Mouse (Mus musculus) embryo, embryonic 9.5 days (tissue): ENCODE data around the gene Serpinf1.
"Not testable (repeated sequence)": the region's sequence is repeated elsewhere in the genome, so short reads cannot be mapped to it uniquely, and the experiment has no call there.

Experiments used
- DNase-seq: peaks from one replicate; pipeline ENCODE4 v3.0.0-alpha.2; 2017; ENCODE audit errors: extremely low spot score

Gene Serpinf1

GRCm38 (mm10) chr11:75422013-75422792 lies at the start of gene Serpinf1:
Serpinf1 (minus strand) TSS chr11:75422701.
- DNase-seq: peak; percentile 52

GRCm38 (mm10) chr11:75470675-75471074 lies 48.2 kb upstream of the Serpinf1 start:
- DNase-seq: no peak

- no peak for DNase-seq
These were observed 46.8 kb upstream of the Serpinf1 start for GRCm38 (mm10) chr11:75469261-75469660.

DNA sequence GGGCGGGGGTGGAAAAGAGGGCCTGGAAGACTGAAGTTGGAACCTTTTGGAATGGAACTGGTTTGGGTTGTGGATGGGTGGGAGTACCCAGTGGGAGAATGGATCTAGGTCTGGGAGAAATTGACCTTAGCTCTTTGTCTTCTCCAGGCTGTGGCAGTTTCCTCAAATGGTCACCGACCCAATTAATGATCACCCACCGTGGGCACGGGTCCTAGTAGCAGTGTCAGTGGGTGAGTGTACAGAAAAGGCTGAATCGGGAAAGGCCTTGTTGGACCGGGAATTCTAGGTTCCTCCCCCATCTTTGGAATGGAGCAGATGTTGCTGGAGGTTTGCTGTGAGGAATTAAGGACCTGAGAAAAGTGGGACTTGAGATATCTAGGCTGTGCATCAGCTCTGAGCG lies 45.9 kb upstream of the Serpinf1 start:
- no peak for DNase-seq

DNA sequence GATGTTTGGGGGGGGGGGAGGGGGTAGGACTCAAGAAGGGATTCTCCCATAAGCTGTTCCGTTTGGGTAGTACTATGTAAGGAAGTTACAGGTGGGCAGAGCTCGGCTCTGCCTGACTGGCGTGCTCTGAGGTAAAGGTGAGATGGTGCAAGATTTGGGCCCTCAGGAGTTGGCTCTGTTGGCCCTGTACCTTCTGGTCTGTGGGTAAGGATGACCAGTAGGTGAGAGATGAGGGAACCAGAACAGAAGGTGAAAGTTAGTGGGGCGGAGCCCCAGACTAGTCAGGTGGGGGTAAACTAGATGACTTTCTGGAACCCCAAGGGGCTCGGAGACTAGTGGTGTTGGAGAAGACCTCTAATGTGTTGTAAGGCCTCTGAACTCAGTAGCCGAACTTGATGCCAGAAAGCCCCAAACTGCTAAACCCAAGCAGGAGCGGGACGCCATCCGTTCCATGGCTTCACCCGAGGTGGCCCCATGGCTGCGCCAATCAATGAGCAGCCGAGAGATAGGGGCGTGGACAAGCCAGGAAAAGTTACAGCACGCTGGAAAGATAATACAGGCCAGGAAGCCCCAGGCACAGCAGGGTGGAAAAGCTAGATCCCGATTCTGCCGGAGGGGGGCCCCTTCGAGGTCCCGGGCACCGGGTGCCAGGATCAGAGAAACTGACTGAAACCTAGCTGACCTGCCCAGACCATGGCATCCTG lies 45.2 kb upstream of the Serpinf1 start:
- peak; percentile 70 for DNase-seq

DNA sequence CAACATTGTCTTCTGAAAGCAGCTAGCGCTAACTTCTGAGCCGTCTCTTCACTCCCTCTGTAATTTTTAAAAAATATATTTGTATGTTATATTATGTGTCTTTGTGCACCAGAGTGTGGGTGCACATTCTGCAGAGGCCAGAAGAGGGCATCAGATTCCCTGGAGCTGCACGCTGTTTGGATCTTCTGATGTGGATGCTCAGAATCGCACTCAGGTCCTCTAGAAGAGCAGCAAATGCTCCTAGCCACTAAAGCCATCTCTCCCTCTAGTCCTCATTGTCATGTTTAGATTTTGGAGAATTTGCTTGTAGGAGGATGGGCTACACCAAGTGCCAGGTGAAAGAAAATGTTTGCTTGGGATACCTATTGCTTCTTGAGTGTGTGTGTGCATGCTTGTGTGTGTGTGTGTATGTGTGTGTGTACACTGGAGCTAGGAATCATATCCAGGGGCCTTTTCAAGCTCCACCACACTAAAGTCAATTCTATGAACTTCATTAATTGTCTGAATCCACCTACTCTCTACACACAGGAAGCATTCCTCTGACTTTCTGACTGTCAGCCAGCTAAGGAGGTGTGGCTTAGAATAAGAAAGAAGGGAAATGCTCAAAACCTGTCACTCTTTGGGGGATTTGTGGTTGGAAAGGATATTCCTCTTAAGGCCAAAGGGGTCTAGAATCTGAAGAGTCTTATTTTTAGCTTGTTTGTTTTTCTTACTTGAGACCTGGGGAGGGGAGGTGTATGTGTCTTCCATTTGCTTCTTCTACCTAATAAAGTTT lies 44.4 kb upstream of the Serpinf1 start:
- DNase-seq: no peak

DNA sequence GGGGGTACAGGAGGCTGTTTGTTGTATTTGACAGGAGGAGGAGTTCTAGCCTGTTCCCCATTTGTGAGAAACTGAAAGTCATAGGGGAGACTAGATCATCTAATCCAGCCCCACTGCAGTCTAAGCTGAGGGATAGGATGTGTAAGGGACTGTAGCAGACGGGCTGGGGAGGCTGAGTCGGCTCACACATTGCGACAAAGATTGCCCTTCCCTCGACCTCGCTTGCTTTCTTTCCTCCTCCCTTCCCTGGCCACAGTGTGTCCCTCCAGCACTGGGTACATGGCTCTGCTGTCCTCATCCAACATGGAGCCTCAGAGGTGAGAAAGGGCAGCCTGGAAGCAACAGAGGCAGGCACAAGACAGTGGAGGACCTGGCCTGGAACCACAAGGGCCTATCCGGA lies 42.5 kb upstream of the Serpinf1 start:
- DNase-seq: no peak

GRCm38 (mm10) chr11:75464417-75464816 lies 41.9 kb upstream of the Serpinf1 start:
- DNase-seq: no peak

DNA sequence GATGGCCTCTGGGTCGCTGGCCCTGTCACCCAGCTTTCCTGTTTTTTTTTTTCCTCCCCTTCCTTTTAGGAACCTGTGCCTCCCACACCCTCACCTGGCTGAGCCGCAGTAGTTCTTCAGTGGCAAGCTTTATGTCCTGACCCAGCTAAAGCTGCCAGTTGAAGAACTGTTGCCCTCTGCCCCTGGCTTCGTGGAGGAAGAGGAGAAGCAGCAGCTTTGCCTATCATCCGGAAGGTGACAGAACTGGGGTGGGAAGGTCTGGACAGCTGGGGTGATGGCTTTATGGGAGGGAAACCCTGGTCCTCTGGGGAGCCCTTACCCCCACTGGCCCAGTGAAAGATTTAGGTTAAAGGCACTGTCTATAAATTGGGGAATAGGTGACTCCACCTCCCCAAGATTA lies 41.1 kb upstream of the Serpinf1 start:
- no peak for DNase-seq

- DNase-seq: peak; percentile 86
These were observed 40.4 kb upstream of the Serpinf1 start for GRCm38 (mm10) chr11:75462865-75463336.

DNA sequence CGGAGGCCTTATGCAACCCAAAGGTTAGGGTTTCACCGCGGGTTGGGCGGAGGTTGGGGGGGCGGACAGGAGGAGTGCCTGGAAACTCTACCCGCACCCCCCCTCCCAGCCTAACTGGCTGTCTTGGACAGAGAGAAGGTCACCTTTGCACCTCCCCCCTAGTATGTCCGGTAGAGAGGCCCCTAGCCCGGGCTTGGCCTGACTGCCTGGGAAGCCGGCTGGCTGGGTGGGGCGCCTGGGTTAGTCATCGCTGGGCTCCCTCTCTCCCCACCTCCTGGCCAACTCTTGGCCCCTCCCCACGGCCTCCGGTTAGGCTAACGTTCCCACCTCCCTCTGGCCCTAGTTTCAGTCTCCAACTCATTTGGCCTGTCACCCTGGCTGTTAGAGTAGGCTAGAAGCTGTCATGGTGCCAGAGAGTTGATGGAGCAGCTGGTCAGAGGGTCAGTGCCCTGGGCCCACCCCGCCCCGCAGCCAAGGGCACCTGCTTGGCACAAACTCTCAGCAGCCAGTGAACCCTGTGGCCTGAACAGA lies 39.8 kb upstream of the Serpinf1 start:
- peak; percentile 59 for DNase-seq

DNA sequence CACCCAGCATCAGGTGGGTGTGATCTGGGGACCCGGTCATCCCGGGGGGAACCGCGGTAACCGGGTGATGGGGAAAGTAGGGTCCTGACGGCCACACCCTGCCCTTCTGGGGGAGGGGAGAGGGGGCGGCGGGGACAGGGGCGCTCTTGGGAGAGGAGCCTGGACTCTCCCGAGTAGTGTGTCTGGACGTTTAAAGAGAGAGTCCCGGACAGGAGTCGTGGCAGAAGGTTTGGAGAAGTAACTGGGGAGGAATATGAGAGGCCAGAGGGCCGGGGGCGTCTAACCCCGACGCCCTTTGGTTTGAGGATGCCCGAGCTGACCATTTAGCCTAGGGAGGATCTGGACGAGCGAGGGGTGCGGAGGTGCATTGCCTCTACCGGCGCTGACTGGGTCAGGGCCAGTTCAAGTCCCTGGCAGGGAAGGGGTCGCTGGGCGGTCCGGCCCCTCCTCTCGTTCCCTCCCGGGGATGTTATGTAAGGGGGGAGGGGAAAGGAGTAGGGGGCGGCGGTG lies 39.3 kb upstream of the Serpinf1 start:
- peak; percentile 42 for DNase-seq

- peak; percentile 99 for DNase-seq
These were observed 38.6 kb upstream of the Serpinf1 start, which contains the start of gene Tlcd2 for GRCm38 (mm10) chr11:75460844-75461742. Tlcd2 (plus strand) TSS chr11:75461715.

GRCm38 (mm10) chr11:75460103-75460843 lies 37.8 kb upstream of the Serpinf1 start:
- DNase-seq: peak; percentile 90

- DNase-seq: no peak
These were observed 37.2 kb upstream of the Serpinf1 start for GRCm38 (mm10) chr11:75459751-75460102.

DNA sequence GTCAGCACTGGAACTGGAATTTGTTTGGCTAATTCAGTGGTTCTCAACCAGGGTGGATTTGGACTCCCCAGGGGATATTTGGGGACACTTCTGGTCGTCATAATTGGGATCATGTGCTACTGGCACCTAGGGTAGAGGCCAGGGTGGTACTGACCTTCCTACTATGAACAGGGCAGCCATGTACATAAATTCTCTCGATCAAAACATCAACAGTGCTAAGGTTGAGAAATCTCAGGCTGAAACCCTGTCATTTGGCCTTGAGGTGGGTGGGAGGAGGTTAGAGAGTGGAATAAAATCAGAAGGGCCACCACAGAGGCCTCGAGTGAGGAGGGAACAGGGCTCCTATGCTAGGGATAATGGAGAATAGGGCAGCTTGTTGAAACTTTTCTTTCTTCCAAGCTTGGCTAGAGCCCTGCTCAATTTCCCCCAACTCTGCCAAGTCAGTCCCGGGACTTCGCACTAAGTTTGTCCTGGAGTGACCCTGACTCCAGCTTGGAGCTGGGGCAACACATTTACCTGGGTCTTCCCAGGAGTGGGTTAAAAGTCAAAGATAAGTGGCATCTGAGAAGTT lies 36.7 kb upstream of the Serpinf1 start:
- no peak for DNase-seq

DNA sequence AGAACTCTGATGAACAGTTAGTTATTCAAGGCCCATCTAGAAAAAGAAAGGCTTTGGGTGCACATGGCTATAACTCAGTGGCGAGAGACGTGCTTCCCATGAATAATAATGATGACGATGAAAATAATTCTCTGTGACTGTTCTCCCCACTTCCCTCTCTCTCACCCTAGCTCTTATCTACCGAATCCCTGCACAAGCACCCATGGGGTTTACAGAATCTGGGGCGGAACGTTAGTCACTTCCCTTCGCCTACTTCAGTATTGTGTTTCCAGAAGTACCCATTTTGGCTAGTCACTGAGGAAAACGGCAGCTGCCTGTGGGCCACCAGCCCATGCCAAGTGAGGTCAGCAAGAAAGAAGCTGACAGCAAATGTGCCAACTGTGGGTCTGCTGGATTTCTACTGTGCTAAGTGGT lies 36.1 kb upstream of the Serpinf1 start:
- no peak for DNase-seq

DNA sequence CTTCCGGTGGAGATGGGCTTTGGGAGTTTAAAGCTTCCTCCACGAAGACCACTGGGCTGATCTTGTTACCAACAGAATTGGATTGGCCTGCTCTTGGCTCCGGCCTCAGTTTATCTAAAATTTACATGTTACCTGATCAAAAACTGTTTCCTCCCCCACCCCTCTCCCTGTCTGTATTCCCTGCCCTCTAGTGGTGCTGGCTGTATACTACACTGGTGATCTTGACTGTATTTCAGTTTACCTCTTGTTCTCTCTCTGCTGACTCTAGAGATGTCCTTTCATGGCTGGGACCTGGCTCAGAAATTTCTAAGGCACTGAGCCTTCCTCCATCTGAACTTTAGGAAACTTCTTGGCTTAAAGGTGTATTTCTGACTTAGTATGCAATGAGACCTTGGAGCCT lies 35.7 kb upstream of the Serpinf1 start:
- DNase-seq: peak; percentile 52

GRCm38 (mm10) chr11:75456440-75456871 lies 34.0 kb upstream of the Serpinf1 start:
- no peak for DNase-seq

- not testable (repeated sequence) for DNase-seq
These were observed 33.5 kb upstream of the Serpinf1 start for GRCm38 (mm10) chr11:75455971-75456370.
